Mouse (Mus musculus) brain, embryonic 18.5 days (tissue): ENCODE data around the gene Cacna1e.

Source experiments
- DNase-seq: peaks from one replicate; pipeline ENCODE4 v3.0.0-alpha.2; 2012; ENCODE audit warnings: low read depth, low spot score

Cacna1e gene

GRCm38 (mm10) chr1:154839272-154839671 is 45.0 kb downstream of the Cacna1e start:
- no peak for DNase-seq

GRCm38 (mm10) chr1:154836473-154836872 is 47.8 kb downstream of the Cacna1e start:
- DNase-seq, result no peak

- no peak for DNase-seq
Measured at GRCm38 (mm10) chr1:154832168-154832539, 52.1 kb downstream of the Cacna1e start.

- no peak for DNase-seq
Measured at GRCm38 (mm10) chr1:154831269-154832167, 52.8 kb downstream of the Cacna1e start.

GRCm38 (mm10) chr1:154830051-154830450 is 54.2 kb downstream of the Cacna1e start:
- no peak for DNase-seq

GRCm38 (mm10) chr1:154823098-154823497 is 61.2 kb downstream of the Cacna1e start:
- no peak for DNase-seq

GRCm38 (mm10) chr1:154820422-154820821 is 63.9 kb downstream of the Cacna1e start:
- DNase-seq, result no peak

GRCm38 (mm10) chr1:154819960-154820359 is 64.3 kb downstream of the Cacna1e start:
- no peak for DNase-seq

- no peak for DNase-seq
Measured at GRCm38 (mm10) chr1:154818742-154819141, 65.6 kb downstream of the Cacna1e start.

- no peak for DNase-seq
Measured at GRCm38 (mm10) chr1:154816836-154817235, 67.5 kb downstream of the Cacna1e start.

- no peak for DNase-seq
Measured at GRCm38 (mm10) chr1:154816267-154816666, 68.0 kb downstream of the Cacna1e start.

GRCm38 (mm10) chr1:154805742-154806141 is 78.6 kb downstream of the Cacna1e start:
- peak; percentile 56 for DNase-seq

- DNase-seq, result no peak
Measured at GRCm38 (mm10) chr1:154805038-154805437, 79.3 kb downstream of the Cacna1e start.

GRCm38 (mm10) chr1:154802301-154802904 is 81.9 kb downstream of the Cacna1e start:
- DNase-seq, result peak; percentile 28

- DNase-seq, result no peak
Measured at GRCm38 (mm10) chr1:154799257-154799656, 85.0 kb downstream of the Cacna1e start.

GRCm38 (mm10) chr1:154798771-154799170 is 85.5 kb downstream of the Cacna1e start:
- DNase-seq, result no peak

- DNase-seq, result no peak
Measured at GRCm38 (mm10) chr1:154796685-154797084, 87.6 kb downstream of the Cacna1e start.

GRCm38 (mm10) chr1:154794518-154794951 is 89.8 kb downstream of the Cacna1e start:
- no peak for DNase-seq

GRCm38 (mm10) chr1:154791544-154792174 is 92.6 kb downstream of the Cacna1e start:
- peak; percentile 14 for DNase-seq

GRCm38 (mm10) chr1:154788491-154788890 is 95.8 kb downstream of the Cacna1e start:
- DNase-seq, result no peak

GRCm38 (mm10) chr1:154788069-154788468 is 96.2 kb downstream of the Cacna1e start:
- DNase-seq, result peak; percentile 28

- no peak for DNase-seq
Measured at GRCm38 (mm10) chr1:154787418-154787817, 96.9 kb downstream of the Cacna1e start.
